Mouse (Mus musculus) myocyte (in vitro differentiated cells): ENCODE measurements around the gene Hes5.

Source experiments
- POLR2A ChIP-seq: IDR thresholded peaks from one replicate; pipeline ENCODE4 v1.6.1; 2011; ENCODE audit warnings: low read depth, mild to moderate bottlenecking, control low read depth, moderate library complexity; ENCODE audit not compliant: insufficient read length
- USF1 ChIP-seq: IDR thresholded peaks from one replicate; pipeline ENCODE4 v1.6.1; 2011; ENCODE audit warnings: low read depth, mild to moderate bottlenecking, control low read depth, moderate library complexity

- TF ChIP-seq USF1 (no peak), POLR2A (no peak)
Measured at GRCm38 (mm10) chr4:154999379-154999778, 38.7 kb downstream of the Hes5 start.
